Mouse (Mus musculus): Measurements from ENCODE around the gene Pla2g2c. TPM values are rescaled to one million over a fixed set of nuclear protein-coding genes. Genes with fewer than 3 reads are reported as not detected.

Gene Pla2g2c
- 0.44 TPM in 1 of 2 replicates, not detected in the other for total RNA-seq (2014; rRNA removed)
- 0.54 and 0.57 TPM in 2 replicates for polyA plus RNA-seq (2015; fragmentation: Nextera tagmentation; extraction: Ambion mirVana)

DNA sequence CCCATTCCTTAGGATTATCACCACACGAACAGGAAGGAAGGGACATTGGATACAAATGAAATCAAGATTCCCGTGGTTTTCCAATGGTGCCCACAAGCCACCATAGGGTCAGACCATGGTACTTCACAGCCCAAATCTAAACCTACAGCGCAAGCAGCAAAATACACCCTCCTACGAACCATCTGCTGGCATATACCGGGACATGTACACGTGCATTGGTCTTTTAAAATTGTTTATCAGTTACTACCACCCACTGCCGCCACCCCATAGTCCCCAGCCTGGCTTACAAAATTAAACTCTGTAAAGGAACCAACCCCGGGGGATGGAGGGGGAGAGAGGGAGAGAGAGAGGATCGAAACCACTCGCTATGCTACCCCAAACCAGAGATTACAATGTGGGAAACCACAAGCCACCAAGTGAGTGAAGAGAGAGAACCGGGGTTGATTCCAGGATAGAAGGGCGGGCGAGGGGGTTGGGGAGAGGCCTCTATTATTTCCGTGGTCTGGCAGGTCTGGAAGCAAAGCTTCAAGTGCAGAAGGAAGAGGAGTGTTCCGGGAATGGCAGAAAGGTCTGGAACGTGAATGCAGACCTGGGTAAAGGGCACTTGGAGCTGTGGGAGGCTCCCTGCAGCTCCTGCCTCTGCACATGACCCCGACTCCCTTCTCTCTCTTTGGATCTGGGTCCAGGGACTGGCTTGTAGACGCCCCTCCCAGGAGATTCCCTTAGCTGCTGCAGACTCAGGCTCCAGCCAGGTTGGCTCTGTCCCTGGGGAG lies at the start of gene Pla2g2c:
Gene Pla2g2c (plus strand): TSS at position 439 of the 773 bp plus-strand sequence.
- ATAC-seq (ENCODE audit: low FRiP score) (no peak), DNase-seq (ENCODE audit: low spot score) (no peak)
- Histone ChIP-seq H3K9ac (replicated peaks; ENCODE audit: low read length, poor library complexity, severe bottlenecking) (peak within 1 kb of the TSS; percentile 37; the same call in 1 of the 2 replicates), H3K4me3 (ENCODE audit: low read depth, low read length) (peak within 1 kb of the TSS; percentile 33), H3K4me2 (ENCODE audit: low read depth, low read length, poor library complexity, severe bottlenecking) (peak within 1 kb of the TSS; percentile 63), H3K9me3 (ENCODE audit: low read length) (no peaks in the 10 kb centered on the region), H3K36me3 (ENCODE audit: insufficient read depth, low read length) (peaks cover 5% of the 10 kb centered on the region; the same call in 1 of the 2 replicates), H3K27ac (ENCODE audit: low read depth, low read length) (peak within 1 kb of the TSS; percentile 43; the same call in 1 of the 2 replicates), H3K4me1 (ENCODE audit: insufficient read depth, low read length) (peaks cover 11% of the 10 kb centered on the region), H3K27me3 (ENCODE audit: insufficient read depth, low read length) (no peaks in the 10 kb centered on the region)
- 51% methylated on average over 18 of the region's 18 CpGs for WGBS
- no peak for TF ChIP-seq CTCF (IDR thresholded peaks at IDR 0.05)

DNA sequence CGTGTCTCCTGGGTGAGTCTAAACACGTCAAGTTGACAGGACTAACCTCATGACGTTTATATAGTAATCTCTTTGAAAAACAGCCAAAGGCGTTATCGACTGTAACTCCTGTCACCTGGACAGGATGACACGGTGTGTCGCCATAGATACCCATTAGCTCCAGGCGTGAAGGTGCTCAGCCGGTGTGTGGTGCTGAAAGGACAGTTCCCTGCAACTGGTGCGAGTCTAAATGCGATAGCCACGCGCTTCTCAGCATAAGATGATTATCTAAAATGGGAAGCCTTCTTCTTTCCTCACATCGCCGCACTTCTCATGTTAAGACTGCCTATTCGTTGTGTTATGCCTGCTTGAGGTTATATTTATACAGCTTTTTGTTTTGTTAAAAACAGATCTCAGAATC lies 48.1 kb upstream of the Pla2g2c start:
- no peak for DNase-seq (ENCODE audit: low spot score)
- Histone ChIP-seq H3K27me3 (ENCODE audit: insufficient read depth, low read length) (no peaks in the 10 kb centered on the region), H3K9ac (replicated peaks; ENCODE audit: low read length, poor library complexity, severe bottlenecking) (no peak overlapping the region), H3K4me1 (ENCODE audit: insufficient read depth, low read length) (0 out of 2 replicates have a peak, but pooled peaks cover 2% of the 10 kb centered on the region), H3K4me2 (ENCODE audit: low read depth, low read length, poor library complexity, severe bottlenecking) (no peak overlapping the region), H3K27ac (ENCODE audit: low read depth, low read length) (no peak overlapping the region), H3K36me3 (ENCODE audit: insufficient read depth, low read length) (no peaks in the 10 kb centered on the region), H3K4me3 (ENCODE audit: low read depth, low read length) (no peak overlapping the region), H3K9me3 (ENCODE audit: low read length) (no peaks in the 10 kb centered on the region)
- no peak for TF ChIP-seq CTCF (IDR thresholded peaks at IDR 0.05)
- no peak for ATAC-seq (ENCODE audit: low FRiP score)
- 12% methylated on average over 16 of the region's 16 CpGs for WGBS

DNA sequence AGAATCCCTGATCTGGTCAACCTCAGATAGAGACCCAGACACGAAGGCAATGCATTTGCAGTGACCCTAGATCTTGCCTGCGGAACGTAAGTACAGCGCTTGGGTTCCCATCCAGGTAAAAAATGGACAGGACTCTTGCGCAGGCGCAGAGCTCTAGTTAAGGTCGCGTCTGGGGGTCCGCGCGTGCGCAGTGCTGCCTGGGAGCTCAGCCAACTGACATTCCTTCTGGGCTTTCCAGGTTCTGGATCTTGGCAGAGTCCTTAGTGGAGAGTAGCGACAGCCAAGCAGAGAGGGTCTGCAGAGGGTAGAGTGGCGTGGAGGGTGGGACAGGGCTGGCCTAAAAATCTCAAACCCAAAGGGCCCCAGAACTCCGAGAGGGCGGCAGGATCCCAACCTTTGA lies 47.0 kb upstream of the Pla2g2c start:
- Histone ChIP-seq H3K27ac (ENCODE audit: low read depth, low read length) (peak overlapping the region; percentile 33; the same call in 1 of the 2 replicates), H3K4me2 (ENCODE audit: low read depth, low read length, poor library complexity, severe bottlenecking) (peak overlapping the region; percentile 43), H3K36me3 (ENCODE audit: insufficient read depth, low read length) (no peaks in the 10 kb centered on the region), H3K4me3 (ENCODE audit: low read depth, low read length) (peak overlapping the region; percentile 14; the same call in 1 of the 2 replicates), H3K9me3 (ENCODE audit: low read length) (no peaks in the 10 kb centered on the region), H3K9ac (replicated peaks; ENCODE audit: low read length, poor library complexity, severe bottlenecking) (0 out of 2 replicates have a peak overlapping the region, but pooled peaks have one; percentile 15), H3K27me3 (ENCODE audit: insufficient read depth, low read length) (no peaks in the 10 kb centered on the region), H3K4me1 (ENCODE audit: insufficient read depth, low read length) (0 out of 2 replicates have a peak, but pooled peaks cover 2% of the 10 kb centered on the region)
- ATAC-seq (ENCODE audit: low FRiP score) = no peak
- TF ChIP-seq CTCF (IDR thresholded peaks at IDR 0.05) = no peak
- DNase-seq (ENCODE audit: low spot score) = peak; percentile 93
- 19% methylated on average over 16 of the region's 16 CpGs for WGBS

DNA sequence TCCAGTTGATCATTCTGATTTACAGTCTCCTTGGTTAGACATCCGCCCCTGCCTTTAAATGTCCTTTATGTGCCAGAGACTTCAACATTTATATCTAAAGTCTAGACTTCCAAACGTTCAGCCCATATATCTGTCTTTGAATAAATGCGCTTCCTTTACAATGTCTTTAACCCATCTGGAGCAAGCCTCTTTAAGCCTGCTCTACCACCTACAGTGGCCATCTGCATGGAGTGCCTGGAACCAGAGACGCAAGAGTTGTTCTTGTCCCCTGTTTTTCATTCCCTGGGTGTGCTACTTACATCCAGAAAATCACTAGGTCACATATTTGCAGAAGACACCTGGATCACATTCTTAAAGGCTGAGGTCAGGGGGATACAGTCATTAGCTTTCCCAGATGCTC lies 44.5 kb upstream of the Pla2g2c start:
- TF ChIP-seq CTCF (IDR thresholded peaks at IDR 0.05) = no peak
- no peak overlapping the region for H3K27ac ChIP-seq (ENCODE audit: low read depth, low read length)
- ATAC-seq (ENCODE audit: low FRiP score) = no peak
- H3K4me1 ChIP-seq (ENCODE audit: insufficient read depth, low read length) = 0 out of 2 replicates have a peak, but pooled peaks cover 2% of the 10 kb centered on the region
- no peaks in the 10 kb centered on the region for H3K9me3 ChIP-seq (ENCODE audit: low read length)
- no peaks in the 10 kb centered on the region for H3K36me3 ChIP-seq (ENCODE audit: insufficient read depth, low read length)
- DNase-seq (ENCODE audit: low spot score) = no peak
- 81% methylated on average over 4 of the region's 4 CpGs for WGBS
- no peak overlapping the region for H3K9ac ChIP-seq (replicated peaks; ENCODE audit: low read length, poor library complexity, severe bottlenecking)
- no peaks in the 10 kb centered on the region for H3K27me3 ChIP-seq (ENCODE audit: insufficient read depth, low read length)
- no peak overlapping the region for H3K4me2 ChIP-seq (ENCODE audit: low read depth, low read length, poor library complexity, severe bottlenecking)
- H3K4me3 ChIP-seq (ENCODE audit: low read depth, low read length) = no peak overlapping the region

DNA sequence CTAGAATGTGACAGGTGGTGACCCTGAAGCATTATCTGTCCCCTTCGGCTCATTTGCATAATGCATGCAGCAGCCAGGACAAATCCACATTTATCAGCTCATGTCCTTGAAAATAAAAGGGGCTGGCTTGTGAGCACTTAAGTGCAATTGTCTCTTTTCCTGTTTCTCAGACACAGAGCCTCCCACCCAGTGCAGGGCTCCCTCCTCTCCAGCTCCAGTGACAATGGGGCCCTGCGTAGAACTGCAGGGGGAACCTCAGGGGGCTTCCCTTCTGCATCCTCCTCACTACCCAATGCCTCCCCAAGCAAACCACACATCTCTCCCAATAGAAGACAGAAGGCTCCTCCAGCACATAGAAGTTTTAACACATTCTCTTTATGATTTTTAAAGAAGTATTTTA lies 41.8 kb upstream of the Pla2g2c start:
- ATAC-seq (ENCODE audit: low FRiP score) = no peak
- no peaks in the 10 kb centered on the region for H3K36me3 ChIP-seq (ENCODE audit: insufficient read depth, low read length)

DNA sequence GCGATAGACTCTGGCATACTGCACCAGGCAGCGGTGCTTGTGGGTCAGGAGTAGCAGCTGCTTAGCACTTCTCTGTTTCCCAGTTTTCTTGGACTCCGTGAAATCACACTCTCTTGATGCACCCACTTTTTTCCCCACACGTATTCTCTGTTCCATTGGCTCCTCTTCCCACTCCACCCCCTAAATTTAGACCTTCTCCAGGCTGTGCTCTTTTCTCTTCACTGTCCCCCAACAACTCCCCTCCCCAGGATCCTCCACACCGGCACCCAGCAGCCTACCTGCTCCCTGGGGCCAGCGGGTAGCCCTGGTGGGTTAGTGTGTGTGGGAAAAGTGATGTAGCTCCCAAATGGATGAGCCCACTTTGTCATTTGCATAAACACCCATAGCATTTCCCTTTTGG lies 38.8 kb upstream of the Pla2g2c start:
- WGBS = 77% methylated on average over 6 of the region's 6 CpGs
- Histone ChIP-seq H3K4me3 (ENCODE audit: low read depth, low read length) (no peak overlapping the region), H3K4me1 (ENCODE audit: insufficient read depth, low read length) (0 out of 2 replicates have a peak, but pooled peaks cover under 1% of the 10 kb centered on the region), H3K27me3 (ENCODE audit: insufficient read depth, low read length) (no peaks in the 10 kb centered on the region), H3K9ac (replicated peaks; ENCODE audit: low read length, poor library complexity, severe bottlenecking) (no peak overlapping the region), H3K36me3 (ENCODE audit: insufficient read depth, low read length) (no peaks in the 10 kb centered on the region), H3K27ac (ENCODE audit: low read depth, low read length) (no peak overlapping the region), H3K4me2 (ENCODE audit: low read depth, low read length, poor library complexity, severe bottlenecking) (no peak overlapping the region), H3K9me3 (ENCODE audit: low read length) (no peaks in the 10 kb centered on the region)
- TF ChIP-seq CTCF (IDR thresholded peaks at IDR 0.05) = no peak
- no peak for ATAC-seq (ENCODE audit: low FRiP score)
- no peak for DNase-seq (ENCODE audit: low spot score)

More for the DNA sequence above, 41.8 kb upstream of the Pla2g2c start:
- Histone ChIP-seq H3K27me3 (ENCODE audit: insufficient read depth, low read length) (no peaks in the 10 kb centered on the region), H3K9ac (replicated peaks; ENCODE audit: low read length, poor library complexity, severe bottlenecking) (no peak overlapping the region), H3K27ac (ENCODE audit: low read depth, low read length) (no peak overlapping the region), H3K4me3 (ENCODE audit: low read depth, low read length) (no peak overlapping the region), H3K9me3 (ENCODE audit: low read length) (no peaks in the 10 kb centered on the region), H3K4me1 (ENCODE audit: insufficient read depth, low read length) (no peaks in the 10 kb centered on the region), H3K4me2 (ENCODE audit: low read depth, low read length, poor library complexity, severe bottlenecking) (no peak overlapping the region)
- no peak for TF ChIP-seq CTCF (IDR thresholded peaks at IDR 0.05)
- DNase-seq (ENCODE audit: low spot score) = no peak
- 30% methylated on average over 2 of the region's 2 CpGs for WGBS

All from midbrain, postnatal 0 days (tissue).